Comparison of ENCODE assay signal across 26 mouse cellular contexts in the genomic region with DNA sequence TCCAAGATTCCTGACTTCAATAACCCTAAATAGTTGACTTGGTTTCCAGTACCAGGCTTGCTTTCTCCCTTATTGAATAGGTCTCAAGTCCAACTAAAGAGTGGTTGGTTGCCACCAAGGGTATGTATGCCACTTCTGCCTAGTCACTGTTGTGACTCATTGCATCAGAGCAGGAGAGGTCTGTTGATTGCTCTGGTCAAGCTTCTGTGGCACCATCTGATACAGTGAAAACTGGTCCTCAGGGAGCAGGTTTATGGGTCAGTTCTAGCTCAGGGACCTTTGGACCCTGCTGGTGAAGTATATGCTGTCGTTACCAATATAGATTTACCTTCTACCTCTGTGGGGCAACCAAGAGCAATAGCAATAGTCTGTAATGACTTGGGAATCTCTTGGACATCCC.
"Had no signal": no experiment of that assay in that cellular context is flagged by ENCODE, and none has a peak within 500 bp of the region (broad histone marks: within the 10 kb centered on the region; RNA-seq: fewer than 3 reads in every experiment).

No protein-coding gene starts in this region.

- H3K9me3 ChIP-seq: heart, embryonic 12.5 days; hindbrain, embryonic 10.5 days; hindbrain, embryonic 12.5 days; kidney, embryonic 15.5 days; limb, embryonic 13.5 days; limb, embryonic 15.5 days; liver, embryonic 12.5 days had no signal

- H3K27me3 ChIP-seq: heart, embryonic 12.5 days; hindbrain, embryonic 12.5 days; kidney, embryonic 15.5 days; limb, embryonic 13.5 days; limb, embryonic 15.5 days; liver, embryonic 12.5 days had no signal

- ATAC-seq: hindbrain, embryonic 16.5 days; inflammation-experienced regulatory T-cells, adult 6 months; liver, embryonic 12.5 days had no signal

- DNase-seq: gastrocnemius, adult 2 months; gastrocnemius, postnatal 10 days; gastrocnemius, postnatal 25 days; heart, adult 2 months; heart, postnatal 10 days; heart, postnatal 4 days; kidney, adult 11 months; kidney, adult 2 months; kidney, adult 9 months; kidney, postnatal 14 days; kidney, postnatal 36 days; layer of hippocampus, adult 9-11 months; layer of hippocampus, postnatal 36 days; left cerebral cortex, postnatal 4 days had no signal

- H3K36me3 ChIP-seq: heart, embryonic 12.5 days; hindbrain, embryonic 10.5 days; hindbrain, embryonic 12.5 days; kidney, embryonic 15.5 days; limb, embryonic 15.5 days; liver, embryonic 12.5 days had no signal

- H3K4me3 ChIP-seq: gastrocnemius, adult 2 months; heart, adult 2 months; heart, embryonic 12.5 days; hindbrain, embryonic 10.5 days; hindbrain, embryonic 12.5 days; kidney, embryonic 15.5 days; limb, embryonic 13.5 days; limb, embryonic 15.5 days; liver, embryonic 12.5 days had no signal

- H3K9ac ChIP-seq: heart, embryonic 12.5 days; hindbrain, embryonic 12.5 days; hindbrain, embryonic 14.5 days; kidney, embryonic 15.5 days; limb, embryonic 13.5 days; limb, embryonic 15.5 days; liver, embryonic 12.5 days; liver, embryonic 14.5 days had no signal

- H3K4me2 ChIP-seq: heart, embryonic 12.5 days; hindbrain, embryonic 12.5 days; hindbrain, embryonic 14.5 days; kidney, embryonic 15.5 days; limb, embryonic 13.5 days; limb, embryonic 15.5 days; liver, embryonic 12.5 days had no signal

- H3K4me1 ChIP-seq: heart, embryonic 12.5 days; hindbrain, embryonic 10.5 days; hindbrain, embryonic 12.5 days; kidney, embryonic 15.5 days; limb, embryonic 13.5 days; limb, embryonic 15.5 days; liver, embryonic 12.5 days had no signal

- H3K27ac ChIP-seq: gastrocnemius, adult 2 months; heart, adult 2 months; hindbrain, embryonic 10.5 days; hindbrain, embryonic 12.5 days; hindbrain, embryonic 14.5 days; kidney, embryonic 15.5 days; kidney, postnatal 0 days; limb, embryonic 13.5 days; limb, embryonic 15.5 days; liver, embryonic 12.5 days; liver, embryonic 14.5 days had no signal
